Mouse (Mus musculus): ENCODE results near the gene Sstr2. TPM values are rescaled to one million over a fixed set of nuclear protein-coding genes. Genes with fewer than 3 reads are reported as not detected.
A peak's percentile ranks its signal among the peaks of the same experiment; 100 is the strongest.

Gene Sstr2
- total RNA-seq, 1 experiment from 2014 or later, result 0.85 TPM

- DNase-seq, result no peak
Measured at GRCm38 (mm10) chr11:113621001-113621400, 1.9 kb downstream of the Sstr2 start.

- no peak for DNase-seq
Measured at GRCm38 (mm10) chr11:113622028-113622427, 2.9 kb downstream of the Sstr2 start.

DNA sequence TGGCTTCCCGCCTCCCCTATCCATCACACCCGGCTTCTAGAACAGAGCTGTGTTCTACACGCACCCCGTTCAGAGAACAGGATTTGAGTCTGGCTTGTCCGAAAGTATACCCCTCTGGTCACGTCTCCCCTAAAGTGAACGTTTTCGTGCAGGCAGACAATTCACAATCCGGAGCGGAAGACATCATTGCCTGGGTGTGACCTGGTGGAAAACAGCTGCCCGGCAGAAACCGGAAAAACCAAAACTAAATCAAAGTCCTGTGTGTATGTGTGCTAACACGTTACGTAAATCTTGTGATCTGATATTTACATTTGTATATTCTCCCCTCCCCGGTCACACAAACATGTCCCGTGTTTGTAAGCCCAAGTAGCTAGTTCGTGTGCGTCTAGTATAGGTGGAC, 6.3 kb downstream of the Sstr2 start:
- no peak for DNase-seq

GRCm38 (mm10) chr11:113627785-113628184, 8.6 kb downstream of the Sstr2 start:
- no peak for DNase-seq

- no peak for DNase-seq
Measured at GRCm38 (mm10) chr11:113630642-113631041, 11.5 kb downstream of the Sstr2 start.

GRCm38 (mm10) chr11:113631302-113631701, 12.2 kb downstream of the Sstr2 start:
- DNase-seq, result no peak

- DNase-seq, result no peak
Measured at GRCm38 (mm10) chr11:113631862-113632261, 12.7 kb downstream of the Sstr2 start.

GRCm38 (mm10) chr11:113632303-113632702, 13.2 kb downstream of the Sstr2 start:
- no peak for DNase-seq

DNA sequence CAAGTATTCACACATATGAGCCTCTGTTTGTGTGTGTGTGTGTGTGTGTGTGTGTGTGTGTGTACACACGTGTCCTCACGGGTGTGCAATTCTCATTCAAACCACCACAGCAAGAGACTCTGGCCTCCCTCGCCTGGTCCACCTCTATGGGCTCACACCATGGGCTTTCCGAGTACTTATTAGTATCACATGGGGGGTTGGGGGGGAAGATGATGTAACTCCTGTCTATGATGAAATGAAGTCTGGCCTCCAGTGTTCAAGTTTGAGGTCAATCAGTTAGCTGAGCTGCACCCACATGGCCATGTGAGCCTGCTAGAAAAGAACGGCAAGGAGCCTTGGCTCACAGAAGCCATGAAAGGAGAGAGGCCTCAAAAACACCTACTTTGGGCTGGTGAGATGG, 14.3 kb downstream of the Sstr2 start:
- DNase-seq, result no peak

DNA sequence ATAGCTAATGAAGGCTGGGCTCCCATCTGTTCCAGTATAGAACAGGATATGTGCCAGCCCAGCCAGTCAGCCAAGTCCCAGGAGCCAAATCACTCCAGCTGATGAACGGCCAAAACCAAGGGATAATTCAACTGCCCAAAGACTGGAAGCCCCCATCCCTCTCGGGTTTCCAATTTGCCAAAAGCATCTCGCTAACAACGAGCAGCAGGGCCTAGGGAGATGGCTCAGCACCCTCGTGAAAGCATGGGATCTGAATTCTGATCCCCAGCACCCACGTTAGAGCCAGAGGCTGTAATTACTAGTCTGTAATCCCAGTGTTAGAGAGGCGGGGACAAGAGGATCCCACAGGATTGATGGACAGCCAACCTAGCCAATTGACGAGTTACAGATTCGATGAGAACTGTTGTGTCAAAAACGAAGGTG, 15.6 kb downstream of the Sstr2 start:
- DNase-seq, result no peak

- DNase-seq, result no peak
Measured at GRCm38 (mm10) chr11:113638680-113639079, 19.5 kb downstream of the Sstr2 start.

- DNase-seq, result no peak
Measured at GRCm38 (mm10) chr11:113645181-113645580, 26.0 kb downstream of the Sstr2 start.

DNA sequence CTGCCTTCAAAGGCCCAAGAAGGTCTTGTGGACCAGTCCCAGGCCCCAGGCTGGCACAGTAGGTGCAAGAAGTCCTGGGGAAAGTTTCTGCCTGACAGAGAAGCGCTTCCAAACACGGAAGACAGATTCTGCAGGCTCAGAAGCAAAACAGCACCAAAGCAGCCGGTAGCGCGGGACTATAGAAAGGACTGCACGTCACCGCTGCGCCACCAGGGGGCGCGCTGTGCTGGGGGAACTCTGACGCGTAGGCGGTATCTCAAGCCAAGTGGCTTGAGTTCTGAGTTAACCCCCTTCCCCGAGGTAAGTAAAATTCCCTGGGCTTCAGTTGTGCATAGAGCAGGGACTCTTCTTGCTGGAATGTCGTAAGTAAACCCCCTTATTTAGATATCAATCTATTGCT, 29.0 kb downstream of the Sstr2 start:
- peak; percentile 89 for DNase-seq

DNA sequence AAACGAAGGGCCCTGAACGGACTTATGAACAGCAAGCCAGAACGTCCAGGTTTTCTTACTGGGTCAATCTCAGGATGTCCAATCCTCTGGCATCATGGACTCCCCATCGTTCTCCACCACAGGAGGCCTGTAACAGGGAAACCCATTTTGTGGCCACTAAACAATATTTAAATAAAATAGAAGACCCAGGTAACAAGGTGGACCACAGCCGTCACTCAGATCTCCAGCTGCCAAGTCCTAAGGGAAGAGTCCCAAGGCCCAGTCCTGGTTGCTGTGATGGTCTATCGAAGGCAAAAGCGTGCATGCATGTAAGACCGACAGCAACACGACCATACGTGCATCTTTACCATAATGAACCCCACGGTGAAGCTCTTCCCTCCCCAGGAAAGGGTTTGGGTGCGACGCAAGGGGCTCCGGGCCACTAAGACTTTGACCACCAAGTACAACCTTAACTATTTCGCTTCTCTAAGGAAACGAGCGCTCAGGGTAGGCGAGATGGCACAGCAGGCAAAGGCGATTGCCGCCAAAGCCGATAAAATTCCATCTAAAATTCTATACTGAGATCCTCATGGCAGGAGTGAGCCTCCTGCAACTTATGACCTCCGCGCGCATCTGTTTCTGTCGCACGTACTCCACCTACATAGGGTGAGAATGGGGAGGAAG, 29.7 kb downstream of the Sstr2 start, which contains the start of gene Cog1:
Gene Cog1, plus strand, starts transcription at position 480 of the 663 bp plus-strand sequence.
- DNase-seq, result no peak

DNA sequence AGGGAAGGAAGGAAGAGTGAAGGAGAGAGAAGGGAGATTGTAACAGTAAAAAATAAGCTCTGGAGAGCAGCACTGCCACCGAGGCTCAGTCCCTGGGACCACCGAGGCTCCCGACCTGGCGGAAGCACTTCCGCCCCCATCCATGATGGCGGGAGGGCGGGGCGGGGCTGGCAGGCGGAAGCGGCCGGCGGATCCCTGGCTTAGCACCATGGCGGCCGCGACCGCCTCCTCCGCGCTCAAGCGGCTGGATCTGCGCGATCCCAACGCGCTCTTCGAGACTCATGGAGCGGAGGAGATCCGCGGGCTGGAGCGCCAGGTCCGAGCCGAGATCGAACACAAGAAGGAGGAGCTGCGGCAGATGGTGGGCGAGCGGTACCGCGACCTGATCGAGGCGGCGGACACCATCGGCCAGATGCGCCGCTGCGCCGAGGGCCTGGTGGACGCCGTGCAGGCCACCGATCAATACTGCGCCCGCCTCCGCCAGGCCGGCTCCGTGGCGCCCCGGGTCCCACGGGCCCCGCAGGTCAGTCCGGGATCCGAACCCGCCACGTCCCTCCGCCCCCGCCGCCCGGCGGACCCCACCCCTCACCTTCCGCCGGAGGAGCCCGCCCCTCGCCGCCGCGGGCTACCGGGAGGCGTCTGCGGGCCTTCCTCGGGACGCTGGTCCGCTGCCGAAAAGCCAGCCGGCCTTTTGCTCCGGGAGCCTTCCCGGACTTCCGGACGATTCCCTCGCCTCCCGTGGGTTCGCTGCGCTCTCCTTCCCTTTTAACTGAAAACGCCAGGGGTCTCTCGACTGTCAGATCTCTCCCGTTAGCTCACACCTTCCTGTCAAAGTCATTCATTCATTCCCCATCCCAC, 30.4 kb downstream of the Sstr2 start, which contains the start of gene Slc39a11:
Gene Slc39a11, minus strand, starts transcription at position 727 of the 858 bp plus-strand sequence.
- peak; percentile 75 for DNase-seq

DNA sequence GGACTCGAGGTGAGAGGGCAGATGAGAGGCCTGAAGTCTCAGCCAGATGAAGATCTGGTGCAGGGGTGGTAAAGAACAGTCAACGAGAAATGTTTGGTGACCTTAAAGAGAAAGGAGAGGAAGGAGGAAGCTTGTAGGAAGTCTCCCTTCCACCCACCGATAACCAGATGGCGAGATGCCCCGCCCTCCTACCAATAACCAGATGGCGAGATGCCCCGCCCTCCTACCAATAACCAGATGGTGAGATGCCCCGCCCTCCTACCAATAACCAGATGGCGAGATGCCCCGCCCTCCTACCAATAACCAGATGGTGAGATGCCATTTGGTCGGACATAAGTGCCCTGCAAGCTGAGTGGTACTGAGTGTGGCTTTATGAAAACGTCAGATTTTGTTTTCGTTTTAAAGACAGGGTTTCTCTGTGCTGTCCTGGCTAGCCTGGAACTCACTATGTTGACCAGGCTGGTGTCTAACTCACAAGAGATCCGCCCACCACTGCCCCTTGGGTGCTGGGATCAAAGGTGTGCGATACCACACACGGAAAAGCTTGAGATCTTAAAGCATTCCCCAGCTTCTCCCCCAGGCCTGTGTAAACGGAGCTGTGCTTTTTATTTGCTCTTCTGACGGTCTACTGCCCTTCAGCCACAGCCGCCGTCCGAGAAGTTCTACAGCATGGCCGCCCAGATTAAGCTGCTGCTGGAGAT, 32.2 kb downstream of the Sstr2 start:
- DNase-seq, result no peak

DNA sequence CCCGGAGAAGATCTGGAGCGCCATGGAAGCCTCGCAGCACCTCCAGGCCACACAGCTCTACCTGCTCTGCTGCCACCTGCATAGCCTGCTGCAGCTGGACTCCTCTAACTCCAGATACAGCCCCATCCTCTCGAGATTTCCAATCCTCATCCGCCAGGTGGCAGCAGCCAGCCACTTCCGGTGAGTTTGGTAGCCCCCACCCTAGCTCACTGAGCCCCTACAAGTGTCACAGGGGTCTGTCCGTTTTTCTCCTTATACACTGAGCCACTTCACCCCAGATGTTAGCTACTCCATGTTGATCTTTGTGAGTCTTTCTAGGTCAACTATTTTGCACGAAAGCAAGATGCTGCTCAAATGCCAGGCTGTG, 32.7 kb downstream of the Sstr2 start:
- no peak for DNase-seq

DNA sequence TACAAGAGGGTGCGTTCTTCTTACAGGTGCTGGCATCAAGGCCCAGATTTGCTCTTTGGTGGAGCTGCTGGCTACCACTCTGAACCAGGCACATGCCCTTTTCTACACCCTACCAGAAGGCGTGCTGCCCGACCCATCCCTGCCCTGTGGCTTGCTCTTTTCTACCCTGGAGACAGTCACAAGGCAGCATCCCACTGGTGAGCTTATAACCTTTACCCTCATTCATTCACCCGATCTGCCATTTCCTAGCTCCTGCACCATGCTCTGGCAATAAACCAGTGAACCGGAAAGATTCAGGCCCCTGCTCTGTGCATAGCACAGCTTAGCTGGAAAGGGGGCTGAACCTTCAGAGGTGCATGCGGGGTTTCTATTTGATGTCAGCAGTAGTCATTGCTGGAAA, 33.4 kb downstream of the Sstr2 start:
- no peak for DNase-seq

GRCm38 (mm10) chr11:113654105-113654504, 35.0 kb downstream of the Sstr2 start:
- DNase-seq, result no peak

DNA sequence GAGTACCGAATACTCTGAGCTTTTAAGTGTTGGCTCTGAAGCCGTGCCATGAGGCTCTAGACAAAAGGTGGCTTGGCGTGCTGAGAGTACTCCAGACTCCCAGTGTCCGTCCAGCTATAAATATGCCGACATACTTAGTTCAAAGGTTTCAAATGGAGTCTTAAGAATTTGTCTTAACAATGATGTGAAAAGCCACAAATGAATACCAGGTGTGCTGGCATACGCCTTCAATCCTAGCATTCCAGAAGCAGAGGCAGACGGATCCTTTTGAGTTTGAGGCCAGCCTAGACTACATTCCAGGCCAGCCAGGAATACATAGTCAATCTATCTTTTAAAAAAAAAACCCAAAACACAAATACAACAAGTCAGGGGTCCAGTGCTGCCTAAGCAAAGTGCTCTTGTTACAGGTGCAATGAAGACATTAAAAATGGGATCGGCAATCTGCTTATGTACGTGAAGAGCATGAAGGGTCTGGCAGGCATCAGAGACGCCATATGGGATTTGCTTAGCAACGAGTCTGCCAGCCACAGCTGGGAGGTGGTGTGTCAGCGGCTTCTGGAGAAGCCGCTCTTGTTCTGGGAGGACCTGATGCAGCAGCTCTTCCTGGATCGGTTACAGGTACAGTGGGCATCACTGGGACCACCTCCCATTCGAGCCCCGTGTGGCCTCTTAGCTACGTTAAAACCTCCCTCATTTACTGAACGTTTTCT, 35.6 kb downstream of the Sstr2 start:
- no peak for DNase-seq

GRCm38 (mm10) chr11:113656511-113656932, 37.4 kb downstream of the Sstr2 start:
- peak; percentile 60 for DNase-seq

DNA sequence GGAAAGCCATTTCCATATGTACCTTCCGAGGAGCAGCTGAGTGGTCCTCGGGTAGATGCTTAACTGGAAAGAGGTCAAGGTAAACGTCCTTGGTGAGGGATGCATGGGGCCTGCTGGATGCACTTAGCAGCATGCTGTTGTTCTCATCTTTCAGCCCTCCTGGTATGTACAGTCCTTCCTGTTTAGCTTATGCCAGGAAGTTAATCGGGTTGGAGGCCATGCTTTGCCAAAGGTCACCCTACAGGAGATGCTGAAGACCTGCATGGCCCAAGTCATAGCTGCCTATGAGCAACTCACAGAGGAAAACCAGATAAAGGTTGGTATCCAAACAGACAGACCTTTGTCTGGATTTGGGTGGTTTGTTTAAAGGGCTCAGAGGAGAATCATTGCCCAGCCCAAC, 38.1 kb downstream of the Sstr2 start:
- no peak for DNase-seq
